Mouse (Mus musculus) olfactory bulb, adult 2 months (tissue): ENCODE results near the gene Glyr1.

Experiments used
- CTCF ChIP-seq: fragments of 200-500 bp; IDR thresholded peaks from 2 replicates; pipeline ENCODE4 v1.5.1; 2012; ENCODE audit warnings: low read depth, mild to moderate bottlenecking, low read length, moderate library complexity; ENCODE audit not compliant: insufficient read depth
- POLR2A ChIP-seq: fragments of 200-500 bp; IDR thresholded peaks from 2 replicates; pipeline ENCODE4 v1.6.1; 2012; ENCODE audit warnings: mild to moderate bottlenecking, low read depth, low read length, moderate library complexity; ENCODE audit not compliant: insufficient read depth

- no peak for TF ChIP-seq POLR2A
- no peak for TF ChIP-seq CTCF
These were observed 81.2 kb downstream of the Glyr1 start for GRCm38 (mm10) chr16:4968426-4968825.
